Mouse (Mus musculus) neural tube, embryonic 15.5 days (tissue): ENCODE results near the gene F11. TPM values are rescaled to one million over a fixed set of nuclear protein-coding genes. Genes with fewer than 3 reads are reported as not detected.
A peak's percentile ranks its signal among the peaks of the same experiment; 100 is the strongest.

Source experiments
- ATAC-seq: fragments of 200-750 bp; cut with Nextera tagmentation; 2 replicates; pipeline ENCODE4 v1.8.0; 2017; ENCODE audit warnings: mild to moderate bottlenecking, moderate TSS enrichment, moderate library complexity; ENCODE audit not compliant: low FRiP score
- H3K27ac ChIP-seq: fragments of 300-500 bp; sonication (generic); replicated peaks from 2 replicates; pipeline ENCODE4 v1.5.1; 2015; ENCODE audit warnings: mild to moderate bottlenecking, inconsistent platforms
- H3K27me3 ChIP-seq: fragments of 300-500 bp; sonication (generic); replicated peaks from 2 replicates; pipeline ENCODE4 v1.6.1; 2015; ENCODE audit warnings: inconsistent platforms
- H3K36me3 ChIP-seq: fragments of 300-500 bp; sonication (generic); 2 replicates; pipeline ENCODE4 v1.6.1; 2015; ENCODE audit warnings: inconsistent platforms
- H3K4me1 ChIP-seq: fragments of 300-500 bp; sonication (generic); 2 replicates; pipeline ENCODE4 v1.6.1; 2015; ENCODE audit warnings: inconsistent platforms
- H3K4me2 ChIP-seq: fragments of 300-500 bp; sonication (generic); 2 replicates; pipeline ENCODE4 v1.6.1; 2015; ENCODE audit warnings: inconsistent platforms, mild to moderate bottlenecking, moderate library complexity
- H3K4me3 ChIP-seq: fragments of 300-500 bp; sonication (generic); replicated peaks from 2 replicates; pipeline ENCODE4 v1.5.1; 2015; ENCODE audit warnings: mild to moderate bottlenecking, inconsistent platforms
- H3K9ac ChIP-seq: fragments of 300-500 bp; sonication (generic); replicated peaks from 2 replicates; pipeline ENCODE4 v1.6.1; 2015; ENCODE audit warnings: mild to moderate bottlenecking, inconsistent platforms
- H3K9me3 ChIP-seq: fragments of 300-500 bp; sonication (generic); replicated peaks from 2 replicates; pipeline ENCODE4 v1.6.1; 2016; ENCODE audit warnings: inconsistent platforms
- WGBS: fragments of 180-500 bp; shearing (Covaris S2); methylation state at CpG from one replicate; pipeline ENCODE4 v1.1.7; 2015; ENCODE audit warnings: mixed read lengths; 5-methylcytosine and 5-hydroxymethylcytosine counted together
- polyA plus RNA-seq: library from polyadenylated mRNA; unstranded; fragments of >200 nt; fragmentation: Nextera tagmentation; extraction: Ambion mirVana; gene quantifications from 2 replicates; pipeline ENCODE4 v1.2.1, GENCODE M21; 2015

Gene F11
- not detected in 2 replicates for polyA plus RNA-seq

- Histone ChIP-seq H3K36me3 (no peaks in the 10 kb centered on the region), H3K9ac (no peak within 1 kb of the TSS), H3K27me3 (no peaks in the 10 kb centered on the region), H3K4me2 (no peak within 1 kb of the TSS), H3K4me1 (no peaks in the 10 kb centered on the region), H3K27ac (no peak within 1 kb of the TSS), H3K9me3 (no peaks in the 10 kb centered on the region; the same call in 1 of the 2 replicates), H3K4me3 (no peak within 1 kb of the TSS)
- WGBS: 89% methylated on average over 10 of the region's 10 CpGs
- no peak for ATAC-seq
These were observed at the start of gene F11 for GRCm38 (mm10) chr8:45261920-45262319. TSS of gene F11 (minus strand) at chr8:45262031.

- no peaks in the 10 kb centered on the region for H3K27me3 ChIP-seq
- no peaks in the 10 kb centered on the region for H3K9me3 ChIP-seq
- H3K4me1 ChIP-seq: no peaks in the 10 kb centered on the region
- WGBS: 89% methylated on average over 4 of the region's 4 CpGs
- no peak overlapping the region for H3K4me2 ChIP-seq
- no peak for ATAC-seq
- no peak overlapping the region for H3K9ac ChIP-seq
- H3K36me3 ChIP-seq: no peaks in the 10 kb centered on the region
- no peak overlapping the region for H3K27ac ChIP-seq
- no peak overlapping the region for H3K4me3 ChIP-seq
These were observed 49.1 kb upstream of the F11 start for GRCm38 (mm10) chr8:45310967-45311366.

GRCm38 (mm10) chr8:45308366-45308765, 46.5 kb upstream of the F11 start, which contains the start of gene Gm45753:
TSS of gene Gm45753 (minus strand) at chr8:45308466.
- H3K27me3 ChIP-seq: no peaks in the 10 kb centered on the region
- no peaks in the 10 kb centered on the region for H3K9me3 ChIP-seq
- WGBS: 92% methylated on average over 13 of the region's 13 CpGs
- no peaks in the 10 kb centered on the region for H3K4me1 ChIP-seq
- no peak within 1 kb of the TSS for H3K27ac ChIP-seq
- H3K9ac ChIP-seq: no peak within 1 kb of the TSS
- no peak within 1 kb of the TSS for H3K4me2 ChIP-seq
- H3K4me3 ChIP-seq: no peak within 1 kb of the TSS
- no peak for ATAC-seq
- H3K36me3 ChIP-seq: no peaks in the 10 kb centered on the region

- 60% methylated on average over 1 of the region's 1 CpGs for WGBS
These were observed 43.6 kb upstream of the F11 start for GRCm38 (mm10) chr8:45305479-45305878.

GRCm38 (mm10) chr8:45304354-45304753, 42.5 kb upstream of the F11 start:
- Histone ChIP-seq H3K36me3 (no peaks in the 10 kb centered on the region), H3K4me1 (peaks cover 5% of the 10 kb centered on the region; the same call in 1 of the 2 replicates), H3K27ac (no peak overlapping the region), H3K4me3 (no peak overlapping the region), H3K9me3 (no peaks in the 10 kb centered on the region), H3K27me3 (no peaks in the 10 kb centered on the region), H3K4me2 (no peak overlapping the region), H3K9ac (no peak overlapping the region)
- 93% methylated on average over 3 of the region's 3 CpGs for WGBS
- ATAC-seq: no peak

More at GRCm38 (mm10) chr8:45305479-45305878, 43.6 kb upstream of the F11 start:
- Histone ChIP-seq H3K9me3 (no peaks in the 10 kb centered on the region), H3K4me1 (peaks cover 5% of the 10 kb centered on the region; the same call in 1 of the 2 replicates), H3K4me2 (no peak overlapping the region), H3K9ac (no peak overlapping the region), H3K36me3 (no peaks in the 10 kb centered on the region), H3K27me3 (no peaks in the 10 kb centered on the region), H3K4me3 (no peak overlapping the region), H3K27ac (no peak overlapping the region)
- no peak for ATAC-seq

GRCm38 (mm10) chr8:45302390-45302789, 40.6 kb upstream of the F11 start:
- Histone ChIP-seq H3K36me3 (no peaks in the 10 kb centered on the region), H3K4me3 (no peak overlapping the region), H3K9me3 (no peaks in the 10 kb centered on the region), H3K4me2 (no peak overlapping the region), H3K27me3 (no peaks in the 10 kb centered on the region), H3K9ac (no peak overlapping the region), H3K4me1 (peaks cover 5% of the 10 kb centered on the region; the same call in 1 of the 2 replicates), H3K27ac (no peak overlapping the region)
- peak; percentile 73 for ATAC-seq
- 43% methylated on average over 8 of the region's 8 CpGs for WGBS

- H3K4me2 ChIP-seq: no peak overlapping the region
- no peak overlapping the region for H3K9ac ChIP-seq
- H3K36me3 ChIP-seq: no peaks in the 10 kb centered on the region
- no peak for ATAC-seq
- no peaks in the 10 kb centered on the region for H3K9me3 ChIP-seq
- WGBS: 93% methylated on average over 6 of the region's 6 CpGs
- H3K4me1 ChIP-seq: no peaks in the 10 kb centered on the region
- H3K27me3 ChIP-seq: no peaks in the 10 kb centered on the region
- no peak overlapping the region for H3K4me3 ChIP-seq
- no peak overlapping the region for H3K27ac ChIP-seq
These were observed 33.4 kb upstream of the F11 start for GRCm38 (mm10) chr8:45295276-45295675.

GRCm38 (mm10) chr8:45294687-45295086, 32.9 kb upstream of the F11 start, which contains the start of gene Klkb1:
TSS of gene Klkb1 (minus strand) at chr8:45294859.
- 96% methylated on average over 7 of the region's 7 CpGs for WGBS
- Histone ChIP-seq H3K4me2 (no peak within 1 kb of the TSS), H3K36me3 (no peaks in the 10 kb centered on the region), H3K27ac (no peak within 1 kb of the TSS), H3K9me3 (no peaks in the 10 kb centered on the region), H3K9ac (no peak within 1 kb of the TSS), H3K4me3 (no peak within 1 kb of the TSS), H3K4me1 (no peaks in the 10 kb centered on the region), H3K27me3 (no peaks in the 10 kb centered on the region)
- no peak for ATAC-seq

- WGBS: 91% methylated on average over 2 of the region's 2 CpGs
- ATAC-seq: no peak
- H3K9me3 ChIP-seq: no peaks in the 10 kb centered on the region
- H3K36me3 ChIP-seq: no peaks in the 10 kb centered on the region
- H3K4me3 ChIP-seq: no peak overlapping the region
- H3K4me1 ChIP-seq: no peaks in the 10 kb centered on the region
- H3K9ac ChIP-seq: no peak overlapping the region
- no peak overlapping the region for H3K4me2 ChIP-seq
- H3K27ac ChIP-seq: no peak overlapping the region
- no peaks in the 10 kb centered on the region for H3K27me3 ChIP-seq
These were observed 30.0 kb upstream of the F11 start for GRCm38 (mm10) chr8:45291790-45292189.

GRCm38 (mm10) chr8:45281630-45282029, 19.8 kb upstream of the F11 start:
- H3K9me3 ChIP-seq: no peaks in the 10 kb centered on the region
- no peaks in the 10 kb centered on the region for H3K4me1 ChIP-seq
- no peaks in the 10 kb centered on the region for H3K36me3 ChIP-seq
- no peak overlapping the region for H3K4me3 ChIP-seq
- 82% methylated on average over 8 of the region's 8 CpGs for WGBS
- no peak overlapping the region for H3K27ac ChIP-seq
- no peaks in the 10 kb centered on the region for H3K27me3 ChIP-seq
- no peak overlapping the region for H3K9ac ChIP-seq
- no peak for ATAC-seq
- no peak overlapping the region for H3K4me2 ChIP-seq

- H3K27ac ChIP-seq: no peak overlapping the region
- H3K9me3 ChIP-seq: no peaks in the 10 kb centered on the region
- no peaks in the 10 kb centered on the region for H3K27me3 ChIP-seq
- ATAC-seq: no peak
- WGBS: 81% methylated on average over 3 of the region's 3 CpGs
- no peak overlapping the region for H3K4me2 ChIP-seq
- H3K4me3 ChIP-seq: no peak overlapping the region
- no peak overlapping the region for H3K9ac ChIP-seq
- H3K4me1 ChIP-seq: 0 out of 2 replicates have a peak, but pooled peaks cover 2% of the 10 kb centered on the region
- no peaks in the 10 kb centered on the region for H3K36me3 ChIP-seq
These were observed 15.6 kb upstream of the F11 start for GRCm38 (mm10) chr8:45277453-45277852.

- ATAC-seq: no peak
- no peak overlapping the region for H3K4me3 ChIP-seq
- H3K9me3 ChIP-seq: no peaks in the 10 kb centered on the region
- WGBS: 65% methylated on average over 4 of the region's 4 CpGs
- no peak overlapping the region for H3K4me2 ChIP-seq
- 0 out of 2 replicates have a peak, but pooled peaks cover 2% of the 10 kb centered on the region for H3K4me1 ChIP-seq
- H3K36me3 ChIP-seq: no peaks in the 10 kb centered on the region
- H3K27me3 ChIP-seq: no peaks in the 10 kb centered on the region
- H3K9ac ChIP-seq: no peak overlapping the region
- H3K27ac ChIP-seq: no peak overlapping the region
These were observed 12.5 kb upstream of the F11 start for GRCm38 (mm10) chr8:45274317-45274716.
